Mouse (Mus musculus) cerebellum, adult 2 months (tissue): ENCODE results near the gene Trappc1. TPM values are rescaled to one million over a fixed set of nuclear protein-coding genes. Genes with fewer than 3 reads are reported as not detected.

Source experiments
- DNase-seq, 2 experiments: peaks; one replicate each; pipeline ENCODE4 v3.0.0; 2021
- H3K27ac ChIP-seq: fragments of 200-500 bp; 2 replicates; pipeline ENCODE4 v1.5.1; 2012; ENCODE audit warnings: low read length, control low read depth, inconsistent platforms; ENCODE audit not compliant: insufficient read depth
- H3K27me3 ChIP-seq: fragments of 200-500 bp; 2 replicates; pipeline ENCODE4 v1.6.1; 2012; ENCODE audit warnings: inconsistent platforms, mild to moderate bottlenecking, low read length, moderate library complexity; ENCODE audit not compliant: control insufficient read depth, insufficient read depth
- H3K4me1 ChIP-seq: fragments of 200-500 bp; 2 replicates; pipeline ENCODE4 v1.6.1; 2011; ENCODE audit warnings: low read length; ENCODE audit not compliant: control insufficient read depth, insufficient read depth
- H3K4me3 ChIP-seq: fragments of 200-500 bp; replicated peaks from 2 replicates; pipeline ENCODE3; 2011; ENCODE audit warnings: mild to moderate bottlenecking, low read depth, low read length, control low read depth; ENCODE audit not compliant: insufficient read depth
- CTCF ChIP-seq: fragments of 200-500 bp; IDR thresholded peaks from 2 replicates; pipeline ENCODE4 v1.5.1; 2011; ENCODE audit warnings: low read depth, mild to moderate bottlenecking, control low read depth, low read length, moderate library complexity, borderline replicate concordance; ENCODE audit not compliant: insufficient read depth
- POLR2A ChIP-seq: fragments of 200-500 bp; IDR thresholded peaks from 2 replicates; pipeline ENCODE4 v1.6.1; 2011; ENCODE audit warnings: low read length, control low read depth, borderline replicate concordance; ENCODE audit not compliant: insufficient read depth
- WGBS: fragments of 180-500 bp; shearing (Covaris S2); methylation state at CpG from one replicate; pipeline ENCODE4 v1.1.7; 2018; 5-methylcytosine and 5-hydroxymethylcytosine counted together
- polyA plus RNA-seq: library from polyadenylated mRNA; depleted of rRNA; stranded (reverse); fragments of >200 nt; gene quantifications from 2 replicates; pipeline ENCODE4 v1.2.3, GENCODE M21; 2012

Gene Trappc1
- polyA plus RNA-seq, 1 experiment: 81.4 TPM

DNA sequence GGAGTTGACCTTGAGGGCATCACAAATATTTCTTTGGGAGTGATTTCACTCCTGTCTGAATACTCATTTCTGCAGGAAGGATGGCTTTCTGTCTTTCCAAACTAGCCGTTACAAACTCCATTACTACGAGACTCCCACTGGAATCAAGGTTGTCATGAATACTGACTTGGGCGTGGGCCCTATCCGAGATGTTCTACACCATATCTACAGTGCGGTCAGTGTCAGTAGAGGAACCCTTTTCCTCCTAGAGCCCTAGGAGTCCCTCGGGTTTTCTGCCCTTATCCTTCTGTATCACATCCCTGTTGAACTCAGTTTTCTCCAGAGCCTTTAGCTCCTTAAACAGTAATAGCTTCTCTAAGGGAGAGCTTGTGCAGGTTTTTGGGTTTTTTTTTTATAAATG is 969 bp downstream of the Trappc1 start:
- H3K27ac ChIP-seq: no peak overlapping the region

DNA sequence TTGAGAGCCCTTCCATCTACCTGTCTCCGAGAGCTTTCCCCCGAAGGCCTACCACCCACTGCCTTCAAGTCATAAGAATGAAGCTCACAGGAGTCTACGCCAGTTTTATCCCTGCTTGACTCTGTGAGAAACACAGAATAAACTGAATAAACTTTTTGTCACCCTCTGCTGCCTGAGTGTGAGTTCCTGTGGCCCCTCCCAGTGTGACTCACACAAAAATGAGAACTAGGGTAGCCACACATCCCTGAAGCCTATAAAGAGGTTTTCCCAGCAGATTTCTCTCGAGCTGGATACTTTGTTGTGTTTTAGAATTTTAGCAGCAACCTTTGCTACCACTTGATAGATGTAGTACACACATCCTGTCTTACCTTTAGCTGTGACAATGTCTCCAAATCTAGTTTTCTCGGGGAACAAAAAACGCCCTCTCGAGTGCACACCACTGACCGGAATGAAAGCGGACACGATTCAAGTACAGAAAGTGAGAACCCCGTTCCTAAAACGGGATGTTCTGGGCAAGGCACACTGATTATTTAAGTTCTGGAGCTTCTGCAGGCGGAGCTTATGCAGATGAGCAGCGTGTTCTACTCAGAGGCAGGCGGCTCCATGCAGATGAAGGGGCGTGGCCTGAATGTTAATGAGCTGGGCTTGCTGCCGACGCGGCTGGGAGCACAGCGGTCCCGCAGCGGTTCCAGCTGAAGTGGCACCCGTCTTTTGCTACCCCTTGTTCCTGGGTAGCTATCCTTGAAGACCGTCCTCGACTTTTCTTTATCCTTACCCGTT is 2.0 kb downstream of the Trappc1 start, which contains the start of gene Kcnab3:
Gene Kcnab3, plus strand, starts transcription at position 631 of the 780 bp plus-strand sequence.
- 11% methylated on average over 26 of the region's 26 CpGs for WGBS
- DNase-seq: peak; percentile 74 to 82
- H3K4me3 ChIP-seq: peak within 1 kb of the TSS; percentile 67
- peaks cover 6% of the 10 kb centered on the region for H3K4me1 ChIP-seq
- H3K27ac ChIP-seq: no peak within 1 kb of the TSS
- H3K27me3 ChIP-seq: no peaks in the 10 kb centered on the region
- peak; percentile 52; the same call in 1 of the 2 replicates for TF ChIP-seq POLR2A
- TF ChIP-seq CTCF: no peak

More for the DNA sequence above, 969 bp downstream of the Trappc1 start:
- no peak for DNase-seq
- WGBS: 84% methylated on average over 6 of the region's 6 CpGs
- TF ChIP-seq CTCF (no peak), POLR2A (no peak)
- peak overlapping the region; percentile 87 for H3K4me3 ChIP-seq
- peaks cover 6% of the 10 kb centered on the region for H3K4me1 ChIP-seq
- H3K27me3 ChIP-seq: no peaks in the 10 kb centered on the region

DNA sequence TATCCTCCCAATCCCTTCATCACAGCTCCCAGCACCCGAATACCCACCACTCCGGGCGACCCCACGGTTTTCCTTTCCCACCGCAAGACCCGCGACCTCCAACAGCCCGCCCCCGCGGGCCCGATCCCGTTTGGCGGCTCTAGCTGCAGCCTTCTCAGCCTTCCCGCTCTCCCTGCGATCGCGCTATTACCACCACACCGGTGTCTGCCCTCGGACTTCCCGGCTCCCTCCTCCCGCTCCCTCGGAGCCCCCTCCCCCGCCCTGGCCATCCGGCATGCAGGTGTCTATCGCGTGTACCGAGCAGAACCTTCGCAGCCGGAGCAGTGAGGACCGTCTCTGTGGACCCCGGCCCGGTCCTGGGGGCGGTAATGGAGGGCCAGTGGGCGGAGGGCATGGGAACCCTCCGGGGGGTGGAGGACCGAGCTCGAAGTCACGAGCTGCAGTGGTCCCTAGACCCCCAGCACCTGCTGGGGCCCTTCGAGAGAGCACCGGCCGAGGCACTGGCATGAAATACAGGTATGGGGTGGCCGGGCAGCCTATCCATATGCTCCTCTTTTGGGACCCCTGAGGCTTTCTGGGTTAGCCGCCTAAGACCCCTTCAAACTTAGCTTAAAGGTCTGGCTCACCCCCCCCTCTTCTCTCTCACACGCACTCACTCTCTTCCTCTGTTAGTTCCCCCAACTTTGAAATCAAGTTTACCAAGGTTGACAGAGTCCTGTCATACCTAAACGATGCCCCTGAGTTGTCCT is 2.8 kb downstream of the Trappc1 start:
- 2% methylated on average over 45 of the region's 45 CpGs for WGBS
- Histone ChIP-seq H3K27ac (no peak overlapping the region), H3K4me3 (peak overlapping the region; percentile 67), H3K27me3 (no peaks in the 10 kb centered on the region), H3K4me1 (peaks cover 12% of the 10 kb centered on the region)
- TF ChIP-seq POLR2A (no peak), CTCF (no peak)
- peak in 1 of 2 experiments; percentile 29 for DNase-seq

DNA sequence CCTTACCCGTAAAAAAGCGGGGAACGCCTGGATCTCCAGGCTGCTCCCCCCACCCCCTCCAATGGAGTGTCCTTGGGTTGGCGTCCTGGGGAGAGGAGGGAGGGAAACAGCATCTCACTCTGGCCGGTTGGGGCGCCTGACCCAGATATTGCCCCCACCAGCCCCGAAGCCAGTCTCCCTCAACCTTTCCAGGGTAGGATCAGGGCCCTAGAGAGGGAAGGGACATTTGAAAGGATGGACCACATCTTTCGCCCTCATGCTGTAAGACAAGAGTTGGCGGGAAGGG is 3.3 kb downstream of the Trappc1 start:
- peak in 1 of 2 experiments; percentile 26 for DNase-seq
- Histone ChIP-seq H3K4me3 (no peak overlapping the region), H3K27ac (no peak overlapping the region), H3K4me1 (peaks cover 12% of the 10 kb centered on the region), H3K27me3 (no peaks in the 10 kb centered on the region)
- WGBS: 38% methylated on average over 9 of the region's 9 CpGs
- TF ChIP-seq POLR2A: no peak
- no peak for TF ChIP-seq CTCF

DNA sequence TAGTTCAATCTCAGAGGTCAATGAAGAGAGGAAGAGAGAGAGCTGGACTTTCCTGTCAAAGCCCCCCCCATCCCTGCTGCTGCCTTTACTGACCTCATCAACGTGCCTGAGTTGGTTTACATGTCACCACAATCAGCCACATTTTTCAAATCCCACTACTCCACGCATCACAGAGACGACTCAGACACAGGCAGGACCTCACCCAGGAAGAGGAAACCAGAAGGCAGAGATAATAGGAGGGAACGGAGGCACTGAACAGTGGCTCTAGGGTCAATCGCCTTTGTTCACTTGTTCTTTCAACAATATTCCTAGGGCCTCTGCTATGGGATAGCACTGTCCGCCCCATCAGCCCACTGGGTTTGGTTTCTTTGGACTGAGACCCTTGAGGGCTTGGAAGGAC is 3.9 kb downstream of the Trappc1 start:
- Histone ChIP-seq H3K4me3 (no peak overlapping the region), H3K27me3 (no peaks in the 10 kb centered on the region), H3K4me1 (peaks cover 10% of the 10 kb centered on the region), H3K27ac (no peak overlapping the region)
- TF ChIP-seq POLR2A: no peak
- TF ChIP-seq CTCF: no peak
- WGBS: 82% methylated on average over 6 of the region's 6 CpGs
- no peak for DNase-seq

DNA sequence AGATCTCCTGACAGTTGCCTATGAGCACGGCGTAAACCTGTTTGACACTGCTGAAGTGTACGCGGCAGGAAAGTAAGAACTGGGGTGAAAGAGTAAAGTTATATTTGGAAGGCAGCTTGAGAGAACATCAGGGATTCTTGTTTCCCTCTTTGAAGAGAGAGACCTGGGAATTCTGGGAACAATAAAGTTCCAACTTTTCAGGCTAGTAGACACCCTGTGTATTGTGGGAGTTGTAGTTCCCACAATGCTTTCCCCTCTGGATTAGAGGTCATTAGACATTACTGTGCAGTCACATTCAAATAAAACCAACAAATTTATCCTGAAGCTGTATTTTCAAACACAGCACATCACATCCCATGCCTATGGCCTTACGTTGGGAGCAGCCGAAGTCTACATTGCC is 4.7 kb downstream of the Trappc1 start:
- WGBS: 96% methylated on average over 6 of the region's 6 CpGs
- Histone ChIP-seq H3K27ac (no peak overlapping the region), H3K4me1 (peaks cover 5% of the 10 kb centered on the region; the same call in 1 of the 2 replicates), H3K4me3 (no peak overlapping the region), H3K27me3 (no peaks in the 10 kb centered on the region)
- DNase-seq: no peak
- no peak for TF ChIP-seq CTCF
- TF ChIP-seq POLR2A: no peak

DNA sequence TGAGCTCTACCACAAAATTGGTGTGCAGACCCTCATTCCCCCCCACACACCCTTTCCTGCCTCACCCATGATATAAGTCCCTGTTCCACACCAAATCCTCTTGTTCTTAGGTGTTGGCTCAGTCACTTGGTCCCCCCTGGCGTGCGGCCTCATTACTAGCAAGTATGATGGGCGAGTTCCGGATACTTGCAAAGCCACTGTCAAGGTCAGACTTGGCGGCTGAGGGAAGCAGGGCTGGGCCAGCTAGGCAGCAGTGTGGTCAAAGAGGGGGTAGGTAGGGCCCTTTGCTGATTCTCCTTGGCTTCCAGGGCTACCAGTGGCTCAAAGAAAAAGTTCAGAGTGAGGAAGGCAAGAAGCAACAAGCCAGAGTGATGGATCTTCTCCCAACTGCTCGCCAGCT is 7.4 kb downstream of the Trappc1 start:
- Histone ChIP-seq H3K27me3 (no peaks in the 10 kb centered on the region), H3K4me3 (no peak overlapping the region), H3K4me1 (peaks cover 5% of the 10 kb centered on the region; the same call in 1 of the 2 replicates), H3K27ac (no peak overlapping the region)
- TF ChIP-seq POLR2A (no peak), CTCF (no peak)
- no peak for DNase-seq
- 89% methylated on average over 6 of the region's 6 CpGs for WGBS
